Comparison of ENCODE assay signal across 9 mouse cellular contexts in the genomic region with DNA sequence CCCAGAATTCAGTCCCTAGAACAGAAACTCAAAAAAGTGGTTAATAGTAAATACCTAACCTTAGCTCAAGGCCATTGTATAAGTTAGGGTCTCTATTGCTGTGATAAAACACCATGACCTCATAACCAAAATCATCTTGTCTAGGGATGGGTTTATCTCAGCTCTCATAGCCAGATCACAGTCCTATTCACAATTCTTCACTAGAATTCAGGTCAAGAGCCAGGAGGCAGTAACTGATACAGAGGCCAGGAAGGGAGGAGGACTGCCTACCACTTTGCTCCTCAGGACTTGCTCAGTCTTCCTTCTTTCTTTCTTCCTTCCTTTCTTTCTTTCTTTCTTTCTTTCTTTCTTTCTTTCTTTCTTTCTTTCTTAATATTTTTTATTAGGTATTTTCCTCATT. TPM values are rescaled to one million over a fixed set of nuclear protein-coding genes. Genes with fewer than 3 reads are reported as not detected.
DNase-seq lines count a peak whose midpoint lies in the region; ATAC-seq and TF ChIP-seq lines count a peak whose summit lies in the region.
"Had no signal": no experiment of that assay in that cellular context is flagged by ENCODE, and none has a peak within 500 bp of the region (broad histone marks: within the 10 kb centered on the region; RNA-seq: fewer than 3 reads in every experiment).

No protein-coding gene starts in this region.

- no peak for TF ChIP-seq RAD21 in CH12.LX (IDR thresholded peaks at IDR 0.05; ENCODE audit: low read depth, low read length)

- no peak for ATAC-seq in heart, embryonic 12.5 days (ENCODE audit: insufficient number of reproducible peaks, low FRiP score)
- ATAC-seq in forebrain, postnatal 0 days, result no peak
- ATAC-seq in liver, postnatal 0 days, result no peak

- peaks cover 8% of the 10 kb centered on the region for H3K4me1 ChIP-seq in heart, embryonic 12.5 days (replicated peaks)
- H3K4me1 ChIP-seq in heart, adult 2 months (ENCODE audit: control insufficient read depth, insufficient read depth, low read length), result no peaks in the 10 kb centered on the region
- peaks cover 3 to 15% of the 10 kb centered on the region in 2 experiments; a peak in 3 of 4 replicates for H3K4me1 ChIP-seq in CH12.LX (ENCODE audit: control insufficient read depth in 1 of 2, insufficient read depth in 2 of 2)
- H3K4me1 ChIP-seq in forebrain, postnatal 0 days (ENCODE audit: insufficient read depth), result no peaks in the 10 kb centered on the region; the same call in 1 of the 2 replicates
- peaks cover 11% of the 10 kb centered on the region for H3K4me1 ChIP-seq in liver, postnatal 0 days (ENCODE audit: insufficient read depth)

- no peak for TF ChIP-seq POLR2A in heart, adult 2 months (IDR thresholded peaks at IDR 0.05; ENCODE audit: insufficient read depth, low read depth, low read length)
- TF ChIP-seq POLR2A in CH12.LX (IDR thresholded peaks at IDR 0.05; ENCODE audit: low read depth, low read length), result no peak

- H3K36me3 ChIP-seq in heart, embryonic 12.5 days, result peaks cover 13% of the 10 kb centered on the region
- no peaks in the 10 kb centered on the region for H3K36me3 ChIP-seq in heart, adult 2 months (ENCODE audit: control insufficient read depth, insufficient read depth, low read length)
- peaks cover 2 to 15% of the 10 kb centered on the region in 2 experiments for H3K36me3 ChIP-seq in CH12.LX (replicated peaks in 1 of 2; ENCODE audit: control insufficient read depth in 1 of 2, insufficient read depth in 1 of 2, low read length in 1 of 2)
- no peaks in the 10 kb centered on the region for H3K36me3 ChIP-seq in forebrain, postnatal 0 days (ENCODE audit: insufficient read depth)
- H3K36me3 ChIP-seq in liver, postnatal 0 days (replicated peaks; ENCODE audit: insufficient read depth, low read length), result no peaks in the 10 kb centered on the region

- peak overlapping the region; percentile 58 for H3K4me2 ChIP-seq in heart, embryonic 12.5 days
- peak overlapping the region; percentile 95 for H3K4me2 ChIP-seq in CH12.LX (ENCODE audit: insufficient read depth, low read depth, poor library complexity, severe bottlenecking)
- H3K4me2 ChIP-seq in forebrain, postnatal 0 days (ENCODE audit: low read depth), result peak overlapping the region; percentile 4; the same call in 1 of the 2 replicates
- H3K4me2 ChIP-seq in liver, postnatal 0 days (ENCODE audit: low read depth, low read length), result peak overlapping the region; percentile 67

- H3K79me2 ChIP-seq in heart, adult 2 months (replicated peaks; ENCODE audit: control insufficient read depth, insufficient read depth, low read length), result no peaks in the 10 kb centered on the region
- H3K79me2 ChIP-seq in CH12.LX (replicated peaks; ENCODE audit: control insufficient read depth, extremely low read depth, insufficient read depth, poor library complexity, severe bottlenecking), result 0 out of 2 replicates have a peak, but pooled peaks cover 4% of the 10 kb centered on the region

- in situ Hi-C loops in CH12.LX (cut with MboI; ENCODE audit: low pct_ligation_motif_present, low pct_unique_long_range_greater_than_20kb, low sequenced_read_pairs), result no loop called here

- no peak for DNase-seq in heart, adult 2 months
- DNase-seq in CH12.LX (ENCODE audit: extremely low read depth), result no peak
- no peak for DNase-seq in forebrain, postnatal 0 days
- no peak for DNase-seq in liver, postnatal 0 days
- DNase-seq in layer of hippocampus, postnatal 10 days (ENCODE audit: low spot score in 2 of 2), result no peak
- DNase-seq in frontal cortex, adult 2 months (ENCODE audit: extremely low spot score in 1 of 2, low spot score in 1 of 2), result no peak
- DNase-seq in cerebellum, adult 9-11 months, result no peak
- DNase-seq: lung, adult 18-20 months had no signal

- H3K27me3 ChIP-seq in heart, embryonic 12.5 days (replicated peaks), result no peaks in the 10 kb centered on the region
- H3K27me3 ChIP-seq in heart, adult 2 months (ENCODE audit: control insufficient read depth, insufficient read depth, low read length), result no peaks in the 10 kb centered on the region
- no peaks in the 10 kb centered on the region for H3K27me3 ChIP-seq in CH12.LX (replicated peaks)
- H3K27me3 ChIP-seq in forebrain, postnatal 0 days (ENCODE audit: insufficient read depth, low read length), result no peaks in the 10 kb centered on the region
- H3K27me3 ChIP-seq in liver, postnatal 0 days (ENCODE audit: insufficient read depth, low read length), result no peaks in the 10 kb centered on the region

- H3K9me3 ChIP-seq in heart, embryonic 12.5 days (replicated peaks), result no peaks in the 10 kb centered on the region
- peaks cover 2% of the 10 kb centered on the region for H3K9me3 ChIP-seq in CH12.LX (replicated peaks; ENCODE audit: low read length)
- no peaks in the 10 kb centered on the region for H3K9me3 ChIP-seq in forebrain, postnatal 0 days (ENCODE audit: low read length)
- H3K9me3 ChIP-seq in liver, postnatal 0 days (ENCODE audit: low read length), result no peaks in the 10 kb centered on the region

- peak overlapping the region; percentile 36 for H3K4me3 ChIP-seq in heart, embryonic 12.5 days
- H3K4me3 ChIP-seq in heart, adult 2 months, result no peak overlapping the region
- peak overlapping the region; percentile 15 to 77 (median 65) for H3K4me3 ChIP-seq in CH12.LX (replicated peaks in 1 of 3; ENCODE audit: low read depth in 2 of 3, low read length in 2 of 3, poor library complexity in 1 of 3)
- no peak overlapping the region for H3K4me3 ChIP-seq in forebrain, postnatal 0 days (ENCODE audit: low read depth, low read length)
- peak overlapping the region; percentile 40 for H3K4me3 ChIP-seq in liver, postnatal 0 days (ENCODE audit: low read depth, low read length)

- H3K27ac ChIP-seq in heart, embryonic 12.5 days (ENCODE audit: poor library complexity, severe bottlenecking), result no peak overlapping the region
- H3K27ac ChIP-seq in heart, adult 2 months, result no peak overlapping the region
- H3K27ac ChIP-seq in CH12.LX (ENCODE audit: insufficient read depth, low read depth), result no peak overlapping the region
- no peak overlapping the region for H3K27ac ChIP-seq in forebrain, postnatal 0 days (ENCODE audit: low read depth, low read length)
- H3K27ac ChIP-seq in liver, postnatal 0 days (ENCODE audit: low read depth), result no peak overlapping the region; the same call in 1 of the 2 replicates

- dilution Hi-C loops in CH12.LX (cut with MboI; ENCODE audit: extremely low pct_ligation_motif_present, extremely low pct_unique_long_range_greater_than_20kb, low sequenced_read_pairs), result no loop called here

- intact Hi-C loops in heart, adult 2 months (cut with DNase I), result no loop called here

- no peak for TF ChIP-seq CTCF in heart, adult 2 months (IDR thresholded peaks at IDR 0.05)
- TF ChIP-seq CTCF in CH12.LX (conservative IDR thresholded peaks at IDR 0.05 in 1 of 2, IDR thresholded peaks at IDR 0.05 in 1 of 2; ENCODE audit: low read depth in 2 of 2, low read length in 2 of 2), result no peak
- no peak for TF ChIP-seq CTCF in forebrain, postnatal 0 days (IDR thresholded peaks at IDR 0.05; ENCODE audit: low read depth)
- no peak for TF ChIP-seq CTCF in liver, postnatal 0 days (IDR thresholded peaks at IDR 0.05; ENCODE audit: low read depth)

- TF ChIP-seq EP300 in heart, adult 2 months (IDR thresholded peaks at IDR 0.05; ENCODE audit: insufficient read depth, low read depth, low read length), result no peak
- TF ChIP-seq EP300 in CH12.LX (IDR thresholded peaks at IDR 0.05; ENCODE audit: low read length), result no peak
- TF ChIP-seq EP300 in liver, postnatal 0 days (IDR thresholded peaks at IDR 0.05; ENCODE audit: low read depth), result no peak

- H3K9ac ChIP-seq in heart, embryonic 12.5 days, result peak overlapping the region; percentile 24; the same call in 1 of the 2 replicates
- H3K9ac ChIP-seq in heart, adult 2 months (ENCODE audit: low read depth, low read length), result no peak overlapping the region
- H3K9ac ChIP-seq in CH12.LX (ENCODE audit: insufficient read depth, low read depth), result peak overlapping the region; percentile 86
- no peak overlapping the region for H3K9ac ChIP-seq in forebrain, postnatal 0 days
- peak overlapping the region; percentile 53; the same call in 1 of the 2 replicates for H3K9ac ChIP-seq in liver, postnatal 0 days (replicated peaks)

RNA-seq across cellular contexts. Expression of a gene that starts 1.5 kb away (rescaled TPM):
- polyA plus RNA-seq in heart, embryonic 12.5 days (2016; fragmentation: Nextera tagmentation; extraction: Ambion mirVana), result 17.4 and 17.8 TPM in 2 replicates
- total RNA-seq in heart, adult 2 months (2021), result 1 to 10 TPM; 1.7 TPM
- 0.92 and 1.4 TPM in 2 replicates for polyA plus RNA-seq in heart, adult 2 months (2012; rRNA removed)
- total RNA-seq in CH12.LX (2012; rRNA removed), result 9.8 and 10.2 TPM in 2 replicates
- 14.4 and 15.4 TPM in 2 replicates for total RNA-seq in CH12.LX (2014; rRNA removed)
- 10.9 and 13.6 TPM in 2 replicates for polyA plus RNA-seq in CH12.LX (2012; ENCODE audit: insufficient read length, low read depth)
- total RNA-seq in forebrain, postnatal 0 days (2014; rRNA removed), result 7.6 and 10.7 TPM in 2 replicates
- polyA plus RNA-seq in forebrain, postnatal 0 days (2015; fragmentation: Nextera tagmentation; extraction: Ambion mirVana), result 7.0 and 8.2 TPM in 2 replicates
- polyA plus RNA-seq in liver, postnatal 0 days (2015; fragmentation: Nextera tagmentation; extraction: Ambion mirVana), result 5.2 and 6.5 TPM in 2 replicates
- total RNA-seq in layer of hippocampus, postnatal 10 days (2021), result 1 to 10 TPM; 7.1 to 9.6 TPM
- polyA plus RNA-seq in frontal cortex, adult 2 months (2012; rRNA removed), result 6.6 and 8.2 TPM in 2 replicates

RNA-seq across cellular contexts. Expression of a gene that starts 1.5 kb away (rescaled TPM):
- polyA plus RNA-seq in heart, embryonic 12.5 days (2016; fragmentation: Nextera tagmentation; extraction: Ambion mirVana), result 18.7 and 22.8 TPM in 2 replicates
- total RNA-seq in heart, adult 2 months (2021), result 1 to 10 TPM in 1 of 2 experiments, under 1 TPM in 1; 0.75 to 1.2 TPM
- 0.53 and 3.3 TPM in 2 replicates for polyA plus RNA-seq in heart, adult 2 months (2012; rRNA removed)
- 11.5 and 12.0 TPM in 2 replicates for total RNA-seq in CH12.LX (2012; rRNA removed)
- total RNA-seq in CH12.LX (2014; rRNA removed), result 11.0 and 14.8 TPM in 2 replicates
- polyA plus RNA-seq in CH12.LX (2012; ENCODE audit: insufficient read length, low read depth), result 13.4 and 15.5 TPM in 2 replicates
- total RNA-seq in forebrain, postnatal 0 days (2014; rRNA removed), result 2.7 and 5.2 TPM in 2 replicates
- 3.9 and 5.4 TPM in 2 replicates for polyA plus RNA-seq in forebrain, postnatal 0 days (2015; fragmentation: Nextera tagmentation; extraction: Ambion mirVana)
- polyA plus RNA-seq in liver, postnatal 0 days (2015; fragmentation: Nextera tagmentation; extraction: Ambion mirVana), result 3.1 and 5.1 TPM in 2 replicates
- total RNA-seq in layer of hippocampus, postnatal 10 days (2021), result 1 to 10 TPM; 3.6 to 4.6 TPM
- polyA plus RNA-seq in frontal cortex, adult 2 months (2012; rRNA removed), result 2.1 and 5.7 TPM in 2 replicates

RNA-seq across cellular contexts. Expression of a gene that starts 34.6 kb away (rescaled TPM):
- 0.14 and 0.52 TPM in 2 replicates for polyA plus RNA-seq in heart, embryonic 12.5 days (2016; fragmentation: Nextera tagmentation; extraction: Ambion mirVana)
- total RNA-seq in heart, adult 2 months (2021), result 1 to 10 TPM in 1 of 2 experiments, under 1 TPM in 1; 0.73 to 1.3 TPM
- 6.8 and 12.0 TPM in 2 replicates for polyA plus RNA-seq in heart, adult 2 months (2012; rRNA removed)
- total RNA-seq in CH12.LX (2012; rRNA removed) (0.13 and 0.17 TPM in 2 replicates), CH12.LX (2014; rRNA removed) (not detected in 2 replicates)
- polyA plus RNA-seq in CH12.LX (2012; ENCODE audit: insufficient read length, low read depth), result 0.69 and 0.78 TPM in 2 replicates
- 0.14 TPM in 1 of 2 replicates, not detected in the other for total RNA-seq in forebrain, postnatal 0 days (2014; rRNA removed)
- 0.09 TPM in 1 of 2 replicates, not detected in the other for polyA plus RNA-seq in forebrain, postnatal 0 days (2015; fragmentation: Nextera tagmentation; extraction: Ambion mirVana)
- polyA plus RNA-seq in liver, postnatal 0 days (2015; fragmentation: Nextera tagmentation; extraction: Ambion mirVana), result 21.7 and 23.3 TPM in 2 replicates
- not detected for total RNA-seq in layer of hippocampus, postnatal 10 days (2021)
- 0.04 and 0.12 TPM in 2 replicates for polyA plus RNA-seq in frontal cortex, adult 2 months (2012; rRNA removed)

Comparison
In these comparisons a context has a peak if more than half of its experiments do, and no peak if none do; other contexts are left out.
1. H3K4me3 ChIP-seq: peak in heart, embryonic 12.5 days (single experiment), CH12.LX (3 of 3) and liver, postnatal 0 days (single experiment); none in heart, adult 2 months (single experiment) and forebrain, postnatal 0 days (single experiment).
2. H3K9ac ChIP-seq: peak in heart, embryonic 12.5 days (single experiment), CH12.LX (single experiment) and liver, postnatal 0 days (single experiment); none in heart, adult 2 months (single experiment) and forebrain, postnatal 0 days (single experiment).
3. H3K4me2 ChIP-seq: peak in every context shown above with its lines; median percentile 95 in CH12.LX; 67 in liver, postnatal 0 days; 58 in heart, embryonic 12.5 days; 4 in forebrain, postnatal 0 days.